Comparison of ENCODE assay signal across 17 mouse cellular contexts in genomic region chr16:47475441-47476081, GRCm38 (mm10).
DNase-seq lines count a peak whose midpoint lies in the region; ATAC-seq lines count a peak whose summit lies in the region.
"Had no signal": no experiment of that assay in that cellular context is flagged by ENCODE, and none has a peak within 500 bp of the region (broad histone marks: within the 10 kb centered on the region; RNA-seq: fewer than 3 reads in every experiment).

No protein-coding gene starts in this region.

- no peaks in the 10 kb centered on the region for H3K27me3 ChIP-seq in neural tube, embryonic 11.5 days (ENCODE audit: control insufficient read depth, insufficient read depth, low read length)
- 0 out of 2 replicates have a peak, but pooled peaks cover 5% of the 10 kb centered on the region for H3K27me3 ChIP-seq in hindbrain, embryonic 15.5 days
- no peaks in the 10 kb centered on the region for H3K27me3 ChIP-seq in midbrain, embryonic 15.5 days (replicated peaks)
- H3K27me3 ChIP-seq: lung, embryonic 15.5 days had no signal

- no peak overlapping the region for H3K4me2 ChIP-seq in neural tube, embryonic 11.5 days (ENCODE audit: low read depth)
- H3K4me2 ChIP-seq in hindbrain, embryonic 15.5 days = peak overlapping the region; percentile 45
- H3K4me2 ChIP-seq in midbrain, embryonic 15.5 days = peak overlapping the region; percentile 10
- H3K4me2 ChIP-seq: lung, embryonic 15.5 days had no signal

- no peak overlapping the region for H3K4me3 ChIP-seq in neural tube, embryonic 11.5 days (ENCODE audit: low read depth, low read length)
- H3K4me3 ChIP-seq in hindbrain, embryonic 15.5 days = no peak overlapping the region
- no peak overlapping the region for H3K4me3 ChIP-seq in midbrain, embryonic 15.5 days
- H3K4me3 ChIP-seq: lung, embryonic 15.5 days had no signal

- H3K9ac ChIP-seq in neural tube, embryonic 11.5 days (ENCODE audit: low read length) = no peak overlapping the region
- no peak overlapping the region for H3K9ac ChIP-seq in hindbrain, embryonic 15.5 days
- H3K9ac ChIP-seq in midbrain, embryonic 15.5 days = no peak overlapping the region
- H3K9ac ChIP-seq: lung, embryonic 15.5 days had no signal

- ATAC-seq in neural tube, embryonic 11.5 days (ENCODE audit: insufficient read depth, low FRiP score, low TSS enrichment) = peak; percentile 84
- ATAC-seq in hindbrain, embryonic 15.5 days (ENCODE audit: low FRiP score, low read depth) = no peak
- no peak for ATAC-seq in midbrain, embryonic 15.5 days (replicated peaks)
- ATAC-seq: intestine, embryonic 16.5 days had no signal

- WGBS in neural tube, embryonic 11.5 days = 42% methylated on average over 9 of the region's 9 CpGs
- WGBS in hindbrain, embryonic 15.5 days = 12% methylated on average over 9 of the region's 9 CpGs
- WGBS in midbrain, embryonic 15.5 days = 20% methylated on average over 9 of the region's 9 CpGs

- no peak overlapping the region for H3K27ac ChIP-seq in neural tube, embryonic 11.5 days (ENCODE audit: low read depth, low read length)
- no peak overlapping the region for H3K27ac ChIP-seq in hindbrain, embryonic 15.5 days (replicated peaks)
- no peak overlapping the region for H3K27ac ChIP-seq in midbrain, embryonic 15.5 days
- H3K27ac ChIP-seq: kidney, postnatal 0 days; lung, embryonic 15.5 days; stomach, postnatal 0 days had no signal

- H3K4me1 ChIP-seq in neural tube, embryonic 11.5 days (ENCODE audit: control insufficient read depth, insufficient read depth, low read length) = no peaks in the 10 kb centered on the region
- H3K4me1 ChIP-seq in hindbrain, embryonic 15.5 days (replicated peaks) = 0 out of 2 replicates have a peak, but pooled peaks cover 3% of the 10 kb centered on the region
- H3K4me1 ChIP-seq in midbrain, embryonic 15.5 days = peaks cover 3% of the 10 kb centered on the region; the same call in 1 of the 2 replicates
- H3K4me1 ChIP-seq: lung, embryonic 15.5 days had no signal

- peak; percentile 45 for DNase-seq in neural tube, embryonic 11.5 days (ENCODE audit: low spot score)
- no peak for DNase-seq in neural tube, embryonic 10.5 days (ENCODE audit: extremely low spot score, low spot score)
- peak; percentile 1 for DNase-seq in skeletal muscle tissue, adult 2 months (ENCODE audit: low read depth, low spot score)
- DNase-seq in layer of hippocampus, postnatal 10 days (ENCODE audit: low spot score in 2 of 2) = no peak
- DNase-seq in frontal cortex, postnatal 10 days (ENCODE audit: low spot score in 2 of 2) = no peak
- no peak for DNase-seq in layer of hippocampus, adult 18-20 months (ENCODE audit: low spot score in 2 of 2)
- DNase-seq: adrenal gland, adult 8-10 months; cerebellum, adult 2 months; heart, adult 18-20 months; liver; thymus, postnatal 25 days had no signal

- H3K36me3 ChIP-seq in neural tube, embryonic 11.5 days (ENCODE audit: control insufficient read depth, insufficient read depth, low read length) = no peaks in the 10 kb centered on the region
- no peaks in the 10 kb centered on the region for H3K36me3 ChIP-seq in hindbrain, embryonic 15.5 days
- no peaks in the 10 kb centered on the region for H3K36me3 ChIP-seq in midbrain, embryonic 15.5 days (replicated peaks)
- H3K36me3 ChIP-seq: lung, embryonic 15.5 days had no signal

- no peaks in the 10 kb centered on the region for H3K9me3 ChIP-seq in neural tube, embryonic 11.5 days (ENCODE audit: control insufficient read depth, low read length)
- no peaks in the 10 kb centered on the region for H3K9me3 ChIP-seq in hindbrain, embryonic 15.5 days
- H3K9me3 ChIP-seq in midbrain, embryonic 15.5 days = no peaks in the 10 kb centered on the region
- H3K9me3 ChIP-seq: lung, embryonic 15.5 days had no signal

Comparison
In these comparisons a context has a peak if more than half of its experiments do, and no peak if none do; other contexts are left out.
1. DNase-seq: peak in neural tube, embryonic 11.5 days (single experiment) and skeletal muscle tissue, adult 2 months (single experiment); none in neural tube, embryonic 10.5 days (single experiment), layer of hippocampus, postnatal 10 days (0 of 2), frontal cortex, postnatal 10 days (0 of 2) and layer of hippocampus, adult 18-20 months (0 of 2).